ENCODE assay signal across 8 mouse cellular contexts in genomic region chr7:99381214-99382087, GRCm38 (mm10). TPM values are rescaled to one million over a fixed set of nuclear protein-coding genes. Genes with fewer than 3 reads are reported as not detected.
DNase-seq lines count a peak whose midpoint lies in the region; ATAC-seq lines count a peak whose summit lies in the region.

Gdpd5 (plus strand) TSS chr7:99381414.

- H3K36me3 ChIP-seq in hindbrain, embryonic 16.5 days (ENCODE audit: control insufficient read depth, insufficient read depth, low read length), result no peaks in the 10 kb centered on the region
- H3K36me3 ChIP-seq in macrophage (ENCODE audit: inconsistent target), result no peaks in the 10 kb centered on the region

- ATAC-seq in hindbrain, embryonic 16.5 days, result peak; percentile 96

- H3K27me3 ChIP-seq in hindbrain, embryonic 16.5 days (replicated peaks; ENCODE audit: control insufficient read depth, insufficient read depth, low read length), result no peaks in the 10 kb centered on the region

- peak within 1 kb of the TSS; percentile 88 for H3K4me3 ChIP-seq in hindbrain, embryonic 16.5 days (ENCODE audit: low read length)
- H3K4me3 ChIP-seq in macrophage (ENCODE audit: inconsistent target), result peak within 1 kb of the TSS; percentile 61

- under 1% methylated on average over 53 of the region's 73 CpGs for WGBS in hindbrain, embryonic 16.5 days
- WGBS in macrophage (ENCODE audit: missing documents), result under 1% methylated on average over 71 of the region's 73 CpGs

- H3K27ac ChIP-seq in hindbrain, embryonic 16.5 days (ENCODE audit: low read depth, low read length), result peak within 1 kb of the TSS; percentile 92
- peak within 1 kb of the TSS; percentile 87 for H3K27ac ChIP-seq in macrophage

- H3K9ac ChIP-seq in hindbrain, embryonic 16.5 days (ENCODE audit: low read depth, low read length), result peak within 1 kb of the TSS; percentile 87

- H3K4me2 ChIP-seq in hindbrain, embryonic 16.5 days (ENCODE audit: low read length), result peak within 1 kb of the TSS; percentile 92

- peak; percentile 94 for DNase-seq in WW6 (ENCODE audit: low read depth, low spot score)
- peak; percentile 99 to 100 for DNase-seq in cerebellum, postnatal 4 days (ENCODE audit: low spot score in 2 of 2)
- DNase-seq in gastrocnemius, adult 18-20 months (ENCODE audit: low spot score), result peak; percentile 99
- peak; percentile 100 for DNase-seq in left cerebral cortex, adult 18-20 months (ENCODE audit: low spot score in 2 of 2)
- DNase-seq in right cerebral cortex, adult 18-20 months, result peak; percentile 99
- peak; percentile 98 for DNase-seq in urinary bladder, postnatal 10 days (ENCODE audit: low spot score)

- H3K79me2 ChIP-seq in macrophage (ENCODE audit: inconsistent target), result no peaks in the 10 kb centered on the region; the same call in 1 of the 2 replicates

- H3K4me1 ChIP-seq in hindbrain, embryonic 16.5 days (ENCODE audit: control insufficient read depth, insufficient read depth, low read depth, low read length), result peaks cover 47% of the 10 kb centered on the region

- no peaks in the 10 kb centered on the region for H3K9me3 ChIP-seq in hindbrain, embryonic 16.5 days (ENCODE audit: control insufficient read depth, low read length)

RNA-seq across cellular contexts. Expression of gene Gdpd5, which starts in this region (rescaled TPM):
- total RNA-seq in gastrocnemius, adult 18-20 months (2021), result 1 to 10 TPM; 6.2 to 8.8 TPM
- polyA plus RNA-seq in hindbrain, embryonic 16.5 days (2015; fragmentation: Nextera tagmentation; extraction: Ambion mirVana), result 36.9 and 43.8 TPM in 2 replicates
- total RNA-seq in left cerebral cortex, adult 18-20 months (2021), result 10 to 100 TPM; 29.0 to 34.2 TPM
- 10 to 100 TPM in 18 of 26 experiments, 1 to 10 TPM in 6, under 1 TPM in 2; 0.88 to 38.7 (median 18.0) TPM for total RNA-seq in macrophage (2018; cell fraction: chromatin; rRNA removed)
- total RNA-seq in macrophage (2018; cell fraction: cytosol; rRNA removed), result 10 to 100 TPM in 7 of 26 experiments, 1 to 10 TPM in 19; 5.6 to 13.8 (median 8.9) TPM
- total RNA-seq in macrophage (2018; cell fraction: nucleus; rRNA removed), result 10 to 100 TPM in 20 of 26 experiments, 1 to 10 TPM in 6; 3.9 to 33.8 (median 12.4) TPM
- polyA plus RNA-seq in macrophage (2018), result 5.5 to 14.8 TPM (median 13.9 TPM) in 3 replicates

Comparison
In these comparisons a context has a peak if more than half of its experiments do, and no peak if none do; other contexts are left out.
1. Peak in every context shown above with its lines: DNase-seq, ATAC-seq, H3K4me3 ChIP-seq and H3K27ac ChIP-seq.